Mouse (Mus musculus) adrenal gland, adult 8-10 months (tissue): ENCODE data around the gene Rgs3. TPM values are rescaled to one million over a fixed set of nuclear protein-coding genes. Genes with fewer than 3 reads are reported as not detected.

Experiments
- DNase-seq: peaks from one replicate; pipeline ENCODE4 v3.0.0; 2022
- total RNA-seq, 4 experiments: library from RNA; stranded (reverse); gene quantifications; 2 replicates each; pipeline ENCODE4 v1.2.4; 2022

Rgs3 gene
- total RNA-seq, 4 experiments from 2014 or later: 30.0 to 44.5 (median 38.0) TPM

GRCm38 (mm10) chr4:62606542-62606882 lies 46.9 kb downstream of the Rgs3 start:
- peak; percentile 70 for DNase-seq

GRCm38 (mm10) chr4:62606905-62607304 lies 47.3 kb downstream of the Rgs3 start:
- no peak for DNase-seq

- no peak for DNase-seq
Measured at GRCm38 (mm10) chr4:62607345-62607744, 47.7 kb downstream of the Rgs3 start.

- DNase-seq: no peak
Measured at GRCm38 (mm10) chr4:62607805-62608204, 48.2 kb downstream of the Rgs3 start.

- DNase-seq: no peak
Measured at GRCm38 (mm10) chr4:62609333-62609732, 49.7 kb downstream of the Rgs3 start.

- no peak for DNase-seq
Measured at GRCm38 (mm10) chr4:62610142-62610675, 50.6 kb downstream of the Rgs3 start.

- peak; percentile 78 for DNase-seq
Measured at GRCm38 (mm10) chr4:62612601-62613501, 53.2 kb downstream of the Rgs3 start.

GRCm38 (mm10) chr4:62613646-62614365 lies 54.2 kb downstream of the Rgs3 start:
- DNase-seq: no peak

GRCm38 (mm10) chr4:62617856-62618440 lies 58.3 kb downstream of the Rgs3 start:
- no peak for DNase-seq

- peak; percentile 63 for DNase-seq
Measured at GRCm38 (mm10) chr4:62619232-62619964, 59.8 kb downstream of the Rgs3 start.

- DNase-seq: no peak
Measured at GRCm38 (mm10) chr4:62619965-62620244, 60.3 kb downstream of the Rgs3 start.

GRCm38 (mm10) chr4:62621151-62621550 lies 61.5 kb downstream of the Rgs3 start:
- no peak for DNase-seq

GRCm38 (mm10) chr4:62621880-62622675 lies 62.4 kb downstream of the Rgs3 start:
- DNase-seq: no peak

GRCm38 (mm10) chr4:62623251-62624015 lies 63.8 kb downstream of the Rgs3 start:
- DNase-seq: no peak

GRCm38 (mm10) chr4:62624679-62625450 lies 65.2 kb downstream of the Rgs3 start:
- DNase-seq: no peak

- no peak for DNase-seq
Measured at GRCm38 (mm10) chr4:62625451-62626061, 65.9 kb downstream of the Rgs3 start.

- no peak for DNase-seq
Measured at GRCm38 (mm10) chr4:62626228-62627026, 66.8 kb downstream of the Rgs3 start.

- DNase-seq: no peak
Measured at GRCm38 (mm10) chr4:62627331-62627730, 67.7 kb downstream of the Rgs3 start.

- no peak for DNase-seq
Measured at GRCm38 (mm10) chr4:62628547-62628946, 68.9 kb downstream of the Rgs3 start.
